Mouse (Mus musculus): ENCODE measurements around the gene Ncf4. TPM values are rescaled to one million over a fixed set of nuclear protein-coding genes. Genes with fewer than 3 reads are reported as not detected.

Ncf4 gene
- total RNA-seq, 2 experiments from 2014 or later: 0.58 to 1.2 TPM

Small RNA genes lying within 50 kb of the gene (microRNA-seq; reads per million reads assigned to microRNA genes)
- 0 reads per million in 2 experiments for gene Mir7676-1

Other genes starting within 250 kb of the Ncf4 start
- 10 to 100 TPM; 36.1 to 37.5 TPM for gene Cacng2, start 124.8 kb upstream of the Ncf4 start, total RNA-seq (2021)
- 10 to 100 TPM; 19.9 to 20.3 TPM for gene Ift27, start 70.7 kb upstream of the Ncf4 start, total RNA-seq (2021)
- gene Pvalb, start 38.4 kb upstream of the Ncf4 start, total RNA-seq (2021): 10 to 100 TPM; 52.0 to 62.7 TPM
- 1 to 10 TPM; 1.4 to 1.5 TPM for gene Csf2rb2, start 60.9 kb downstream of the Ncf4 start, total RNA-seq (2021)
- gene Csf2rb, start 81.0 kb downstream of the Ncf4 start, total RNA-seq (2021): 1 to 10 TPM; 1.1 to 2.1 TPM
- not detected for gene Tex33, start 151.1 kb downstream of the Ncf4 start, total RNA-seq (2021)
- gene Tst, start 161.1 kb downstream of the Ncf4 start, total RNA-seq (2021): 10 to 100 TPM; 37.7 to 40.9 TPM
- gene Mpst, start 161.6 kb downstream of the Ncf4 start, total RNA-seq (2021): 10 to 100 TPM; 24.6 to 30.7 TPM
- 100 to 1,000 TPM; 248 TPM for gene Kctd17, start 183.8 kb downstream of the Ncf4 start, total RNA-seq (2021)
- gene Tmprss6, start 223.8 kb downstream of the Ncf4 start, total RNA-seq (2021): 1 to 10 TPM; 3.7 to 5.0 TPM

Measured in layer of hippocampus, postnatal 36 days (tissue).